Mouse (Mus musculus): ENCODE results near the gene Ptx4. TPM values are rescaled to one million over a fixed set of nuclear protein-coding genes. Genes with fewer than 3 reads are reported as not detected.
"Not testable (repeated sequence)": the region's sequence is repeated elsewhere in the genome, so short reads cannot be mapped to it uniquely, and the experiment has no call there.

Ptx4 gene
- polyA plus RNA-seq, 1 experiment = not detected

GRCm38 (mm10) chr17:25111739-25112422 lies 8.7 kb upstream of the Ptx4 start:
- Histone ChIP-seq H3K4me3 (replicated peaks) (no peak overlapping the region), H3K27me3 (ENCODE audit: control insufficient read depth) (no peaks in the 10 kb centered on the region), H3K9me3 (ENCODE audit: control insufficient read depth, low read length) (no peaks in the 10 kb centered on the region), H3K4me1 (ENCODE audit: control insufficient read depth) (peaks cover 26% of the 10 kb centered on the region), H3K36me3 (ENCODE audit: control insufficient read depth) (peaks cover 57% of the 10 kb centered on the region)
- TF ChIP-seq TAL1 (IDR thresholded peaks at IDR 0.05; ENCODE audit: low read length) (no peak), GATA1 (IDR thresholded peaks at IDR 0.05; ENCODE audit: low read length) (no peak)

DNA sequence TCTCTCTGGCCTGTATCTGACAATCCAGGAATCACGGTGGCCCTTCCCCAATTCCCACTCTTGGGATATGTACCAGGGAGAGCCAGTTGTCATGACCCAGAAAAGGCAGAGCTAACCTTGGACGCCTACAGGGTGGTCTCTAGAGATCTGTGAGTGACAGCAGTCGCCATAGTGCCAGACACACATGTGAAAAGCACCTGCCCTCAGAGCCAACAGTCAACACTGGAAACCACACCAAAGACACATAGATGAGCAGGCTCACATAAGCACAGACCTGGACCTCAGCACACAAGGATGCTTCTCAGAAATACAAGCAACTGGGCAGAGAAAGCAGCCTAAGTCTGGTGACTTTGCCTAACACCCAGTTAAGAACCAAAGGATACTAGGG lies 8.1 kb upstream of the Ptx4 start:
- H3K9me3 ChIP-seq (ENCODE audit: control insufficient read depth, low read length) = no peaks in the 10 kb centered on the region
- TF ChIP-seq GATA1 (IDR thresholded peaks at IDR 0.05; ENCODE audit: low read length) (no peak), TAL1 (IDR thresholded peaks at IDR 0.05; ENCODE audit: low read length) (no peak)
- H3K4me1 ChIP-seq (ENCODE audit: control insufficient read depth) = peaks cover 30% of the 10 kb centered on the region
- peaks cover 52% of the 10 kb centered on the region for H3K36me3 ChIP-seq (ENCODE audit: control insufficient read depth)
- H3K27me3 ChIP-seq (ENCODE audit: control insufficient read depth) = no peaks in the 10 kb centered on the region
- no peak overlapping the region for H3K4me3 ChIP-seq (replicated peaks)

GRCm38 (mm10) chr17:25114908-25115645 lies 5.5 kb upstream of the Ptx4 start:
- Histone ChIP-seq H3K4me3 (replicated peaks) (peak overlapping the region; percentile 71), H3K27me3 (ENCODE audit: control insufficient read depth) (no peaks in the 10 kb centered on the region; the same call in 1 of the 2 replicates), H3K9me3 (ENCODE audit: control insufficient read depth, low read length) (no peaks in the 10 kb centered on the region), H3K36me3 (ENCODE audit: control insufficient read depth) (peaks cover 32% of the 10 kb centered on the region), H3K4me1 (ENCODE audit: control insufficient read depth) (peaks cover 36% of the 10 kb centered on the region)
- TF ChIP-seq TAL1 (IDR thresholded peaks at IDR 0.05; ENCODE audit: low read length) (no peak), GATA1 (IDR thresholded peaks at IDR 0.05; ENCODE audit: low read length) (no peak)

- H3K4me1 ChIP-seq (ENCODE audit: control insufficient read depth) = peaks cover 36% of the 10 kb centered on the region
- H3K27me3 ChIP-seq (ENCODE audit: control insufficient read depth) = no peaks in the 10 kb centered on the region; the same call in 1 of the 2 replicates
- H3K4me3 ChIP-seq (replicated peaks) = peak within 1 kb of the TSS; percentile 71
- no peaks in the 10 kb centered on the region for H3K9me3 ChIP-seq (ENCODE audit: control insufficient read depth, low read length)
- TF ChIP-seq TAL1 (IDR thresholded peaks at IDR 0.05; ENCODE audit: low read length) = no peak
- no peak for TF ChIP-seq GATA1 (IDR thresholded peaks at IDR 0.05; ENCODE audit: low read length)
- H3K36me3 ChIP-seq (ENCODE audit: control insufficient read depth) = peaks cover 24% of the 10 kb centered on the region
Measured at GRCm38 (mm10) chr17:25115664-25116432, 4.7 kb upstream of the Ptx4 start, which contains the start of gene Telo2. Gene Telo2, minus strand, starts transcription at chr17:25115967.

- H3K9me3 ChIP-seq (ENCODE audit: control insufficient read depth, low read length) = no peaks in the 10 kb centered on the region
- TF ChIP-seq GATA1 (IDR thresholded peaks at IDR 0.05; ENCODE audit: low read length) = no peak
- no peak for TF ChIP-seq TAL1 (IDR thresholded peaks at IDR 0.05; ENCODE audit: low read length)
- H3K27me3 ChIP-seq (ENCODE audit: control insufficient read depth) = peaks cover 6% of the 10 kb centered on the region; the same call in 1 of the 2 replicates
- H3K4me3 ChIP-seq (replicated peaks) = no peak overlapping the region
- peaks cover 36% of the 10 kb centered on the region for H3K4me1 ChIP-seq (ENCODE audit: control insufficient read depth)
- H3K36me3 ChIP-seq (ENCODE audit: control insufficient read depth) = peaks cover 14% of the 10 kb centered on the region
Measured at GRCm38 (mm10) chr17:25117263-25117662, 3.3 kb upstream of the Ptx4 start.

GRCm38 (mm10) chr17:25123979-25124378 lies 3.4 kb downstream of the Ptx4 start:
- peaks cover 15% of the 10 kb centered on the region for H3K27me3 ChIP-seq (ENCODE audit: control insufficient read depth)
- H3K9me3 ChIP-seq (ENCODE audit: control insufficient read depth, low read length) = no peaks in the 10 kb centered on the region
- no peaks in the 10 kb centered on the region for H3K36me3 ChIP-seq (ENCODE audit: control insufficient read depth)
- TF ChIP-seq GATA1 (IDR thresholded peaks at IDR 0.05; ENCODE audit: low read length) (no peak), TAL1 (IDR thresholded peaks at IDR 0.05; ENCODE audit: low read length) (no peak)
- H3K4me1 ChIP-seq (ENCODE audit: control insufficient read depth) = peaks cover 32% of the 10 kb centered on the region
- H3K4me3 ChIP-seq (replicated peaks) = no peak overlapping the region

DNA sequence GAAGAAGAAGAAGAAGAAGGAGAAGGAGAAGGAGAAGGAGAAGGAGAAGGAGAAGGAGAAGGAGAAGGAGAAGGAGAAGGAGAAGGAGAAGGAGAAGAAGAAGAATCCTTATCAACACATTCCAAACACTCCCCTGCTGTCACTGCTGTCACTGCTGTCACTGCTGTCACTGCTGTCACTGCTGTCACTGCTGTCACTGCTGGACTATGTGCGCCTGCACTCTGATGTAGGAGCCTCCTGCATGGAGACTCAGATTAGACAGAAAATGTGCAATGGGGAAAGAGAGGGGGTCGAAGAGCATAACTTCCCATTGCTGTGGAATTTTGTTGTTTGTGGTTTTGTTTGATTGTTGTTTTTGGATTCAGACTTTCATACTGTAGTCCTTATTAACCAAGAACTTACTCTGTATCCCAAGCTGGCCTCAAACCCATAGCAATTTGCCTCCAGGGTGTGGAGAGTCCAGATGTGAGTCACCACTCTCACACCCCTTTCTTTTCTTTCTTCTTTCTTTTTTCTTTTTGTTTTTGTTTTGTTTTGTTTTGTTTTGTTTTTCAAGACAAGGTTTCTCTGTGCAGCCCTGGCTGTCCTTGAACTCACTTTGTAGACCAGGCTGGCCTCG lies 5.0 kb downstream of the Ptx4 start:
- not testable (repeated sequence) for H3K9me3 ChIP-seq (ENCODE audit: control insufficient read depth, low read length); H3K4me3 ChIP-seq (replicated peaks); H3K36me3 ChIP-seq (ENCODE audit: control insufficient read depth)
- peaks cover 15% of the 10 kb centered on the region for H3K27me3 ChIP-seq (ENCODE audit: control insufficient read depth)
- H3K4me1 ChIP-seq (ENCODE audit: control insufficient read depth) = peaks cover 26% of the 10 kb centered on the region

DNA sequence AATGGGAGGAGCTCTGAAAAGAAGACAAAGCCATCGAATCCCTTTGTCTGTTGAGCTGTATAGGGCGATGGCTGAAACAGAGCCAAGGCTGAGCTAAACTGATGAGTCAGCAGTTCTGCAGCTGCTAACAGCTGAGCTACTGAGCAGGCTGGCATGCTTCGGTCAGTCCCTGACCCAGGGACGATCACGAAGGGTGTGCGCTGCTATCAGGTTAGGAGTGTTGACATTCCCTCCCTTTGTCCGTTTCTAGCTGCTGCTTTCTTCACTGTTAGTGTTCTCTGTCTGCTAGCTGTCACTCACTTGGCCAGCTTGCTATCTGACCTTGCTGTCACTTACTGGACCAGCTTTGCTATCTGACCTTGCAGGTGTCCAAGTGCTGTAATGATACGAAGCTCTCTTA lies 6.5 kb downstream of the Ptx4 start:
- Histone ChIP-seq H3K36me3 (ENCODE audit: control insufficient read depth) (no peaks in the 10 kb centered on the region), H3K4me1 (ENCODE audit: control insufficient read depth) (peaks cover 26% of the 10 kb centered on the region)

More for the DNA sequence above, 6.5 kb downstream of the Ptx4 start:
- H3K27me3 ChIP-seq (ENCODE audit: control insufficient read depth) = peaks cover 10% of the 10 kb centered on the region
- TF ChIP-seq GATA1 (IDR thresholded peaks at IDR 0.05; ENCODE audit: low read length) (0 out of 2 replicates have a peak, but pooled peaks have one; percentile 30), TAL1 (IDR thresholded peaks at IDR 0.05; ENCODE audit: low read length) (peak; percentile 49)
- H3K4me3 ChIP-seq (replicated peaks) = peak overlapping the region; percentile 19
- H3K9me3 ChIP-seq (ENCODE audit: control insufficient read depth, low read length) = no peaks in the 10 kb centered on the region
